Mouse (Mus musculus) forebrain, postnatal 0 days (tissue): ENCODE measurements around the gene Crybb3. TPM values are rescaled to one million over a fixed set of nuclear protein-coding genes. Genes with fewer than 3 reads are reported as not detected.
"Not testable (repeated sequence)": the region's sequence is repeated elsewhere in the genome, so short reads cannot be mapped to it uniquely, and the experiment has no call there.

Experiments used
- ATAC-seq: fragments of 200-750 bp; cut with Nextera tagmentation; 2 replicates; pipeline ENCODE4 v1.8.0; 2017; ENCODE audit warnings: mild to moderate bottlenecking, moderate library complexity
- DNase-seq: peaks from one replicate; pipeline ENCODE4 v3.0.0-alpha.2; 2015
- H3K27ac ChIP-seq: fragments of 300-500 bp; sonication (generic); 2 replicates; pipeline ENCODE4 v1.5.1; 2014; ENCODE audit warnings: low read depth, mild to moderate bottlenecking, antibody characterized with exemption, low read length, moderate library complexity, mixed read lengths
- H3K27me3 ChIP-seq: fragments of 300-500 bp; sonication (generic); 2 replicates; pipeline ENCODE4 v1.6.1; 2014; ENCODE audit warnings: mild to moderate bottlenecking, low read length, mixed read lengths; ENCODE audit not compliant: insufficient read depth
- H3K36me3 ChIP-seq: fragments of 300-500 bp; sonication (generic); 2 replicates; pipeline ENCODE4 v1.6.1; 2014; ENCODE audit warnings: mild to moderate bottlenecking, moderate library complexity; ENCODE audit not compliant: insufficient read depth
- H3K4me1 ChIP-seq: fragments of 300-500 bp; sonication (generic); 2 replicates; pipeline ENCODE4 v1.6.1; 2014; ENCODE audit warnings: antibody characterized with exemption; ENCODE audit not compliant: insufficient read depth
- H3K4me2 ChIP-seq: fragments of 300-500 bp; sonication (generic); 2 replicates; pipeline ENCODE4 v1.6.1; 2014; ENCODE audit warnings: low read depth, mild to moderate bottlenecking, moderate library complexity
- H3K4me3 ChIP-seq: fragments of 300-500 bp; sonication (generic); 2 replicates; pipeline ENCODE4 v1.5.1; 2014; ENCODE audit warnings: low read depth, low read length, mixed read lengths
- H3K9ac ChIP-seq: fragments of 300-500 bp; sonication (generic); 2 replicates; pipeline ENCODE4 v1.6.1; 2014; ENCODE audit warnings: mild to moderate bottlenecking
- H3K9me3 ChIP-seq: fragments of 300-500 bp; sonication (generic); 2 replicates; pipeline ENCODE4 v1.6.1; 2016; ENCODE audit warnings: low read length
- CTCF ChIP-seq: sonication (generic); IDR thresholded peaks from 2 replicates; pipeline ENCODE4 v1.5.1; 2016; ENCODE audit warnings: antibody characterized with exemption, control low read depth, low read depth
- WGBS: fragments of 180-500 bp; shearing (Covaris S2); extraction: QIAGEN DNeasy Blood & Tissue Kit; methylation state at CpG from one replicate; pipeline ENCODE4 v1.1.7; 2014; 5-methylcytosine and 5-hydroxymethylcytosine counted together
- polyA plus RNA-seq: library from polyadenylated mRNA; unstranded; fragments of >200 nt; fragmentation: Nextera tagmentation; extraction: Ambion mirVana; gene quantifications from 2 replicates; pipeline ENCODE4 v1.2.1, GENCODE M21; 2015
- total RNA-seq: library from RNA; depleted of rRNA; stranded (reverse); fragments of >200 nt; gene quantifications from 2 replicates; pipeline ENCODE4 v1.2.3, GENCODE M21; 2014

Crybb3 gene
- total and polyA plus RNA-seq, 2 experiments from 2014 or later: 0.81 to 1.6 TPM

- no peak overlapping the region for H3K4me3 ChIP-seq
- 26% methylated on average over 4 of the region's 4 CpGs for WGBS
- DNase-seq (no peak), ATAC-seq (no peak)
- no peaks in the 10 kb centered on the region for H3K9me3 ChIP-seq
- H3K27me3 ChIP-seq: no peaks in the 10 kb centered on the region
- H3K27ac ChIP-seq: no peak overlapping the region; the same call in 1 of the 2 replicates
- H3K9ac ChIP-seq: no peak overlapping the region
- H3K4me2 ChIP-seq: no peak overlapping the region
- H3K4me1 ChIP-seq: no peaks in the 10 kb centered on the region
- no peak for TF ChIP-seq CTCF
- no peaks in the 10 kb centered on the region for H3K36me3 ChIP-seq
Measured at GRCm38 (mm10) chr5:113111336-113111735, 30.0 kb upstream of the Crybb3 start.

GRCm38 (mm10) chr5:113110929-113111328 lies 29.5 kb upstream of the Crybb3 start:
- H3K4me3 ChIP-seq: no peak overlapping the region
- H3K36me3 ChIP-seq: no peaks in the 10 kb centered on the region
- H3K9ac ChIP-seq: no peak overlapping the region
- no peaks in the 10 kb centered on the region for H3K9me3 ChIP-seq
- H3K4me2 ChIP-seq: no peak overlapping the region
- ATAC-seq (peak; percentile 44), DNase-seq (no peak)
- no peaks in the 10 kb centered on the region for H3K4me1 ChIP-seq
- no peak for TF ChIP-seq CTCF
- no peaks in the 10 kb centered on the region for H3K27me3 ChIP-seq
- 0% methylated on average over 1 of the region's 1 CpGs for WGBS
- peak overlapping the region; percentile 76 for H3K27ac ChIP-seq

GRCm38 (mm10) chr5:113109651-113110050 lies 28.3 kb upstream of the Crybb3 start:
- H3K4me1 ChIP-seq, ATAC-seq, H3K4me2 ChIP-seq, H3K9me3 ChIP-seq, H3K36me3 ChIP-seq, H3K9ac ChIP-seq, H3K4me3 ChIP-seq, H3K27ac ChIP-seq, H3K27me3 ChIP-seq, DNase-seq: not testable (repeated sequence)
- TF ChIP-seq CTCF: peak; percentile 49
- WGBS: 92% methylated on average over 2 of the region's 2 CpGs

- no peak for ATAC-seq
- no peaks in the 10 kb centered on the region for H3K36me3 ChIP-seq
Measured at GRCm38 (mm10) chr5:113108165-113108764, 26.9 kb upstream of the Crybb3 start.

GRCm38 (mm10) chr5:113107709-113108108 lies 26.3 kb upstream of the Crybb3 start:
- no peak overlapping the region for H3K4me2 ChIP-seq
- no peak overlapping the region for H3K9ac ChIP-seq
- H3K4me1 ChIP-seq: no peaks in the 10 kb centered on the region
- WGBS: 43% methylated on average over 3 of the region's 3 CpGs
- no peak overlapping the region for H3K27ac ChIP-seq
- ATAC-seq (no peak; the same call in 1 of the 2 replicates), DNase-seq (no peak)
- TF ChIP-seq CTCF: no peak
- no peak overlapping the region for H3K4me3 ChIP-seq
- H3K9me3 ChIP-seq: no peaks in the 10 kb centered on the region
- no peaks in the 10 kb centered on the region for H3K27me3 ChIP-seq
- no peaks in the 10 kb centered on the region for H3K36me3 ChIP-seq

More at GRCm38 (mm10) chr5:113108165-113108764, 26.9 kb upstream of the Crybb3 start:
- H3K9ac ChIP-seq: no peak overlapping the region
- no peaks in the 10 kb centered on the region for H3K9me3 ChIP-seq
- no peaks in the 10 kb centered on the region for H3K27me3 ChIP-seq
- no peaks in the 10 kb centered on the region for H3K4me1 ChIP-seq
- WGBS: 75% methylated on average over 11 of the region's 11 CpGs
- no peak for TF ChIP-seq CTCF
- H3K27ac ChIP-seq: no peak overlapping the region
- no peak overlapping the region for H3K4me3 ChIP-seq
- H3K4me2 ChIP-seq: no peak overlapping the region
- DNase-seq: no peak

GRCm38 (mm10) chr5:113106594-113106993 lies 25.2 kb upstream of the Crybb3 start:
- no peaks in the 10 kb centered on the region for H3K36me3 ChIP-seq
- TF ChIP-seq CTCF: no peak
- H3K9ac ChIP-seq: no peak overlapping the region
- no peak overlapping the region for H3K27ac ChIP-seq
- H3K27me3 ChIP-seq: no peaks in the 10 kb centered on the region
- ATAC-seq (no peak), DNase-seq (no peak)
- WGBS: 84% methylated on average over 7 of the region's 7 CpGs
- H3K4me1 ChIP-seq: no peaks in the 10 kb centered on the region
- H3K4me2 ChIP-seq: no peak overlapping the region
- no peaks in the 10 kb centered on the region for H3K9me3 ChIP-seq
- no peak overlapping the region for H3K4me3 ChIP-seq

GRCm38 (mm10) chr5:113105481-113105880 lies 24.1 kb upstream of the Crybb3 start:
- no peak overlapping the region for H3K4me2 ChIP-seq
- H3K4me3 ChIP-seq: no peak overlapping the region
- no peak for DNase-seq
- no peak overlapping the region for H3K9ac ChIP-seq
- no peaks in the 10 kb centered on the region for H3K4me1 ChIP-seq
- WGBS: 83% methylated on average over 4 of the region's 4 CpGs
- no peak for TF ChIP-seq CTCF
- no peaks in the 10 kb centered on the region for H3K27me3 ChIP-seq
- H3K36me3 ChIP-seq: no peaks in the 10 kb centered on the region
- H3K9me3 ChIP-seq: no peaks in the 10 kb centered on the region
- no peak for ATAC-seq
- no peak overlapping the region for H3K27ac ChIP-seq
